Mouse (Mus musculus) MEL (cell line): ENCODE data around the gene Cramp1l. TPM values are rescaled to one million over a fixed set of nuclear protein-coding genes. Genes with fewer than 3 reads are reported as not detected.

Source experiments
- DNase-seq: peaks from one replicate; pipeline ENCODE4 v3.0.0; 2011; ENCODE audit warnings: low read depth, low spot score
- H3K27ac ChIP-seq: 2 replicates; pipeline ENCODE4 v1.5.1; 2012; ENCODE audit warnings: low read depth, mild to moderate bottlenecking, control low read depth, low read length, moderate library complexity; ENCODE audit not compliant: control insufficient read depth
- H3K27me3 ChIP-seq, 2 experiments: fragments of 150-350 bp in 1 of 2; sonication (generic) in 1 of 2; 2 replicates each; pipeline ENCODE4 v1.6.1; 2012; ENCODE audit warnings: low read length in 2 of 2, mild to moderate bottlenecking in 2 of 2, improper control_type of control experiment in 1 of 2, moderate library complexity in 1 of 2; ENCODE audit not compliant: insufficient read depth in 2 of 2, control insufficient read depth in 1 of 2
- H3K36me3 ChIP-seq, 2 experiments: 2 replicates each; pipeline ENCODE4 v1.6.1; 2012 to 2014; ENCODE audit warnings: low read length in 2 of 2, improper control_type of control experiment in 1 of 2, inconsistent platforms in 1 of 2, mild to moderate bottlenecking in 1 of 2; ENCODE audit not compliant: insufficient read depth in 2 of 2, control insufficient read depth in 1 of 2
- H3K4me1 ChIP-seq, 2 experiments: fragments of 150-350 bp in 1 of 2; sonication (generic) in 1 of 2; 2 replicates each; pipeline ENCODE4 v1.6.1; 2012; ENCODE audit warnings: low read length in 2 of 2, improper control_type of control experiment in 1 of 2, mild to moderate bottlenecking in 1 of 2; ENCODE audit not compliant: insufficient read depth in 2 of 2, control insufficient read depth in 1 of 2
- H3K4me3 ChIP-seq, 2 experiments: fragments of 150-350 bp in 1 of 2; sonication (generic) in 1 of 2; 2 replicates each; pipeline ENCODE4 v1.5.1; 2012; ENCODE audit warnings: low read depth in 2 of 2, low read length in 2 of 2, mild to moderate bottlenecking in 2 of 2, moderate library complexity in 2 of 2, control low read depth in 1 of 2, improper control_type of control experiment in 1 of 2; ENCODE audit not compliant: control insufficient read depth in 1 of 2, insufficient read depth in 1 of 2
- H3K79me2 ChIP-seq: 2 replicates; pipeline ENCODE4 v1.6.1; 2012; ENCODE audit warnings: mild to moderate bottlenecking, low read length, moderate library complexity; ENCODE audit not compliant: control insufficient read depth, poor library complexity, insufficient read depth
- H3K9ac ChIP-seq: 2 replicates; pipeline ENCODE4 v1.6.1; 2012; ENCODE audit warnings: low read depth, mild to moderate bottlenecking, control low read depth, low read length, moderate library complexity; ENCODE audit not compliant: control insufficient read depth, poor library complexity, severe bottlenecking
- H3K9me3 ChIP-seq: fragments of 150-350 bp; sonication (generic); replicated peaks from 2 replicates; pipeline ENCODE4 v1.6.1; 2012; ENCODE audit warnings: mild to moderate bottlenecking, low read length, improper control_type of control experiment, moderate library complexity; ENCODE audit not compliant: insufficient read depth
- CHD1 ChIP-seq: IDR thresholded peaks from 2 replicates; pipeline ENCODE4 v1.6.1; 2012; ENCODE audit warnings: low read depth, mild to moderate bottlenecking, inconsistent platforms, low read length, improper control_type of control experiment
- CHD2 ChIP-seq: IDR thresholded peaks from 2 replicates; pipeline ENCODE4 v1.6.1; 2011; ENCODE audit warnings: low read length, improper control_type of control experiment
- CTCF ChIP-seq, 3 experiments: IDR thresholded peaks in 2 of 3; conservative IDR thresholded peaks in 1 of 3; 2 replicates each; pipeline ENCODE4 v1.5.1; 2011 to 2012; ENCODE audit warnings: low read length in 3 of 3, low read depth in 2 of 3, mild to moderate bottlenecking in 2 of 3, improper control_type of control experiment in 1 of 3, inconsistent platforms in 1 of 3, mixed read lengths in 1 of 3, moderate library complexity in 1 of 3; ENCODE audit not compliant: control insufficient read depth in 1 of 3, insufficient read depth in 1 of 3, poor library complexity in 1 of 3, severe bottlenecking in 1 of 3
- E2F4 ChIP-seq: IDR thresholded peaks from 2 replicates; pipeline ENCODE4 v1.6.1; 2011; ENCODE audit warnings: low read depth, low read length, improper control_type of control experiment, borderline replicate concordance
- ELF1 ChIP-seq: IDR thresholded peaks from 2 replicates; pipeline ENCODE4 v1.6.1; 2014; ENCODE audit warnings: low read depth, mild to moderate bottlenecking, inconsistent platforms, low read length, improper control_type of control experiment, moderate library complexity
- ETS1 ChIP-seq: IDR thresholded peaks from 2 replicates; pipeline ENCODE4 v1.6.1; 2012; ENCODE audit warnings: low read depth, mild to moderate bottlenecking, inconsistent platforms, low read length, improper control_type of control experiment, moderate library complexity
- GABPA ChIP-seq: IDR thresholded peaks from 2 replicates; pipeline ENCODE4 v1.6.1; 2012; ENCODE audit warnings: low read depth, mild to moderate bottlenecking, inconsistent platforms, low read length, improper control_type of control experiment, moderate library complexity
- HCFC1 ChIP-seq: IDR thresholded peaks from 2 replicates; pipeline ENCODE4 v1.6.1; 2012; ENCODE audit warnings: low read depth, mild to moderate bottlenecking, inconsistent platforms, low read length, improper control_type of control experiment, moderate library complexity
- MAFK ChIP-seq: IDR thresholded peaks from 2 replicates; pipeline ENCODE4 v1.6.1; 2011; ENCODE audit warnings: low read depth, mild to moderate bottlenecking, low read length, improper control_type of control experiment, borderline replicate concordance
- MAX ChIP-seq: IDR thresholded peaks from 2 replicates; pipeline ENCODE4 v1.6.1; 2011; ENCODE audit warnings: low read length, improper control_type of control experiment
- MAZ ChIP-seq: IDR thresholded peaks from 2 replicates; pipeline ENCODE4 v1.6.1; 2012; ENCODE audit warnings: low read depth, mild to moderate bottlenecking, inconsistent platforms, low read length, improper control_type of control experiment
- MEF2A ChIP-seq: IDR thresholded peaks from 2 replicates; pipeline ENCODE4 v1.6.1; 2014; ENCODE audit warnings: low read depth, mild to moderate bottlenecking, inconsistent platforms, low read length, improper control_type of control experiment; ENCODE audit not compliant: poor library complexity, insufficient replicate concordance, severe bottlenecking; ENCODE audit errors: extremely low read depth
- MYB ChIP-seq: IDR thresholded peaks from 2 replicates; pipeline ENCODE4 v1.6.1; 2011; ENCODE audit warnings: mild to moderate bottlenecking, low read depth, low read length, improper control_type of control experiment
- MYC ChIP-seq: IDR thresholded peaks from 2 replicates; pipeline ENCODE4 v1.6.1; 2011; ENCODE audit warnings: low read depth, mild to moderate bottlenecking, low read length, improper control_type of control experiment, moderate library complexity
- NELFE ChIP-seq: IDR thresholded peaks from 2 replicates; pipeline ENCODE4 v1.6.1; 2011; ENCODE audit warnings: low read depth, low read length, improper control_type of control experiment
- NRF1 ChIP-seq: IDR thresholded peaks from 2 replicates; pipeline ENCODE4 v1.6.1; 2014; ENCODE audit warnings: low read depth, mild to moderate bottlenecking, inconsistent platforms, low read length, improper control_type of control experiment, moderate library complexity; ENCODE audit not compliant: poor library complexity, insufficient read depth, severe bottlenecking
- POLR2A ChIP-seq, 2 experiments: IDR thresholded peaks; 2 replicates each; pipeline ENCODE4 v1.6.1; 2011 to 2012; ENCODE audit warnings: low read length in 2 of 2, mild to moderate bottlenecking in 2 of 2, control low read depth in 1 of 2, improper control_type of control experiment in 1 of 2, low read depth in 1 of 2, moderate library complexity in 1 of 2; ENCODE audit not compliant: control insufficient read depth in 1 of 2, insufficient read depth in 1 of 2, poor library complexity in 1 of 2
- POLR2AphosphoS2 ChIP-seq: IDR thresholded peaks from 2 replicates; pipeline ENCODE4 v1.6.1; 2011; ENCODE audit warnings: low read length, improper control_type of control experiment
- RAD21 ChIP-seq: IDR thresholded peaks from 2 replicates; pipeline ENCODE4 v1.6.1; 2011; ENCODE audit warnings: mild to moderate bottlenecking, low read depth, low read length, improper control_type of control experiment
- TAL1 ChIP-seq: IDR thresholded peaks from 2 replicates; pipeline ENCODE4 v1.6.1; 2012; ENCODE audit warnings: mild to moderate bottlenecking, inconsistent platforms, low read length, moderate library complexity, mixed read lengths
- TBP ChIP-seq: IDR thresholded peaks from 2 replicates; pipeline ENCODE4 v1.8.0; 2011; ENCODE audit warnings: low read depth, low read length, improper control_type of control experiment
- TCF12 ChIP-seq: IDR thresholded peaks from 2 replicates; pipeline ENCODE4 v1.6.1; 2014; ENCODE audit warnings: low read depth, mild to moderate bottlenecking, inconsistent platforms, low read length, improper control_type of control experiment, moderate library complexity
- UBTF ChIP-seq: IDR thresholded peaks from 2 replicates; pipeline ENCODE4 v1.6.1; 2012; ENCODE audit warnings: low read depth, mild to moderate bottlenecking, inconsistent platforms, low read length, improper control_type of control experiment, moderate library complexity, borderline replicate concordance; ENCODE audit not compliant: insufficient read depth
- USF1 ChIP-seq: IDR thresholded peaks from 2 replicates; pipeline ENCODE4 v1.6.1; 2014; ENCODE audit warnings: low read depth, mild to moderate bottlenecking, inconsistent platforms, low read length, improper control_type of control experiment, moderate library complexity
- ZMIZ1 ChIP-seq: IDR thresholded peaks from 2 replicates; pipeline ENCODE4 v1.6.1; 2012; ENCODE audit warnings: low read depth, mild to moderate bottlenecking, inconsistent platforms, low read length, improper control_type of control experiment, moderate library complexity
- ZNF384 ChIP-seq: IDR thresholded peaks from 2 replicates; pipeline ENCODE4 v1.6.1; 2012; ENCODE audit warnings: low read depth, mild to moderate bottlenecking, inconsistent platforms, low read length, improper control_type of control experiment
- polyA plus RNA-seq, 2 experiments: library from polyadenylated mRNA; stranded (reverse) in 1 of 2; unstranded in 1 of 2; fragments of >175 nt in 1 of 2; fragments of >200 nt in 1 of 2; gene quantifications; 2 replicates each; pipeline versions ENCODE4 v1.2.1 to v1.2.4; 2012; ENCODE audit warnings: low replicate concordance in 2 of 2, low read depth in 1 of 2; ENCODE audit not compliant: insufficient read length in 2 of 2, insufficient read depth in 1 of 2, missing spikeins in 1 of 2
- total RNA-seq: library from RNA; depleted of rRNA; stranded (reverse); fragments of 300-350 nt; gene quantifications from 2 replicates; pipeline ENCODE4 v1.2.3, GENCODE M21; 2012

The Cramp1l gene
- total and polyA plus RNA-seq, 3 experiments, result 2.4 to 5.1 TPM; not detected in 1

GRCm38 (mm10) chr17:24937266-24937665 is 78.3 kb downstream of the Cramp1l start:
- H3K79me2 ChIP-seq, result peaks cover 25% of the 10 kb centered on the region
- H3K36me3 ChIP-seq, result peaks cover 0 to 7% of the 10 kb centered on the region in 2 experiments; a peak in 2 of 4 replicates
- no peak for DNase-seq
- no peaks in the 10 kb centered on the region for H3K9me3 ChIP-seq
- peak overlapping the region; percentile 34 to 63; a peak in 3 of 4 replicates for H3K4me3 ChIP-seq
- H3K27me3 ChIP-seq, result no peaks in the 10 kb centered on the region
- peak overlapping the region; percentile 48 for H3K9ac ChIP-seq
- TF ChIP-seq MAFK (no peak), HCFC1 (no peak), ELF1 (no peak), ETS1 (no peak), CHD2 (no peak), MEF2A (no peak), UBTF (no peak), USF1 (no peak), CTCF (IDR thresholded peaks at IDR 0.05 in 2 of 3, conservative IDR thresholded peaks at IDR 0.05 in 1 of 3; ENCODE audit: control insufficient read depth in 1 of 3, insufficient read depth in 1 of 3, low read depth in 2 of 3, low read length in 3 of 3, poor library complexity in 1 of 3, severe bottlenecking in 1 of 3) (no peak), MAZ (no peak), ZMIZ1 (no peak)
- H3K27ac ChIP-seq, result peak overlapping the region; percentile 68
- H3K4me1 ChIP-seq, result peaks cover 0 to 4% of the 10 kb centered on the region in 2 experiments

- peaks cover 0 to 7% of the 10 kb centered on the region in 2 experiments; a peak in 2 of 4 replicates for H3K36me3 ChIP-seq
- peak within 1 kb of the TSS; percentile 80 for H3K9ac ChIP-seq
- peak within 1 kb of the TSS; percentile 68 for H3K27ac ChIP-seq
- no peaks in the 10 kb centered on the region for H3K9me3 ChIP-seq
- H3K27me3 ChIP-seq, result no peaks in the 10 kb centered on the region
- H3K4me3 ChIP-seq, result peak within 1 kb of the TSS; percentile 63 to 81
- DNase-seq, result peak; percentile 92
- TF ChIP-seq CHD1 (no peak), CTCF (IDR thresholded peaks at IDR 0.05 in 2 of 3, conservative IDR thresholded peaks at IDR 0.05 in 1 of 3; ENCODE audit: control insufficient read depth in 1 of 3, insufficient read depth in 1 of 3, low read depth in 2 of 3, low read length in 3 of 3, poor library complexity in 1 of 3, severe bottlenecking in 1 of 3) (peak in 2 of 3 experiments; percentile 25 to 32; a peak in 2 of 6 replicates), RAD21 (peak; percentile 2; the same call in 1 of the 2 replicates), E2F4 (no peak), HCFC1 (peak; percentile 78), NELFE (peak; percentile 47), USF1 (no peak), ELF1 (peak; percentile 69), ETS1 (no peak), ZNF384 (peak; percentile 38; the same call in 1 of the 2 replicates), CHD2 (no peak), MYB (no peak), GABPA (no peak), TBP (peak; percentile 63; the same call in 1 of the 2 replicates), NRF1 (no peak), ZMIZ1 (0 out of 2 replicates have a peak, but pooled peaks have one; percentile 50), MEF2A (no peak), POLR2A (IDR thresholded peaks at IDR 0.05; ENCODE audit: control insufficient read depth in 1 of 2, insufficient read depth in 1 of 2, low read depth in 1 of 2, low read length in 2 of 2, poor library complexity in 1 of 2) (peak; percentile 67 to 69), MAX (peak; percentile 63; the same call in 1 of the 2 replicates), TCF12 (peak; percentile 22; the same call in 1 of the 2 replicates), MYC (no peak), TAL1 (no peak), POLR2AphosphoS2 (peak; percentile 67; the same call in 1 of the 2 replicates)
- peaks cover 0 to 4% of the 10 kb centered on the region in 2 experiments for H3K4me1 ChIP-seq
- peaks cover 27% of the 10 kb centered on the region for H3K79me2 ChIP-seq
Observed at GRCm38 (mm10) chr17:24936259-24937237, 79.0 kb downstream of the Cramp1l start, which contains the start of gene Mapk8ip3. Mapk8ip3 (minus strand) TSS chr17:24936977.
